ENCODE assay signal across 8 mouse cellular contexts in the genomic region with DNA sequence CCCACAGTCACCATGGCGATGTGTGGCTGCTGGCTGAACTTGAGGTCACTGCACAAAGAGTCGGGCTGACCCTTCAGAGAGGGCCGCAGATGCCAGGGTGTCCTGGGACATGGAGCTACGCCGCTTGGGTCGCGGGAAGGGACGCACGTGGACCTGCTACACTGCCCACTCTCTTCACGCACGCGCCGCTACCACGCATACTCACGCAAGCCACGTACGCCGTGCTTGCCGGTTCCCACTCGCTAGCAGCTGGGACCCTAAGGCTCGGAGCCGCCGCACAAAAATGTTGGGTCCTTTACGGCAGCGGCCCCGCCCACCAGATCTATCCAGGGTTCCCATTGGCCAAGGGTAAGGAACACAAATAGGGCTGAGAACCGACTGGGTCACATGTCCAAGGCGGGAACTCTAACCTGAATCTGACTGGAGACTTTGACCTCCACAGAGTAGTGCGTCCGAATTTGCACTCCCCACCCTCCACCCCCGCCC. TPM values are rescaled to one million over a fixed set of nuclear protein-coding genes. Genes with fewer than 3 reads are reported as not detected.
DNase-seq lines count a peak whose midpoint lies in the region; ATAC-seq and TF ChIP-seq lines count a peak whose summit lies in the region.

A gene (minus strand): TSS at position 288 of the 486 bp plus-strand sequence.

- TF ChIP-seq CTCF in layer of hippocampus, adult 2 months (conservative IDR thresholded peaks at IDR 0.05) = no peak
- TF ChIP-seq CTCF in lung, embryonic 14.5 days (IDR thresholded peaks at IDR 0.05; ENCODE audit: low read depth) = no peak

- WGBS in forebrain, embryonic 16.5 days = 0% methylated on average over 31 of the region's 31 CpGs
- WGBS in lung, embryonic 14.5 days = 0% methylated on average over 31 of the region's 31 CpGs

- H3K9ac ChIP-seq in ES-E14 (ENCODE audit: insufficient read depth, low read depth, low read length, poor library complexity, severe bottlenecking) = peak within 1 kb of the TSS; percentile 70
- peak within 1 kb of the TSS; percentile 73 for H3K9ac ChIP-seq in forebrain, embryonic 16.5 days (replicated peaks; ENCODE audit: low read depth, low read length)
- H3K9ac ChIP-seq in lung, embryonic 14.5 days = peak within 1 kb of the TSS; percentile 38

- no peaks in the 10 kb centered on the region for H3K27me3 ChIP-seq in forebrain, embryonic 16.5 days (replicated peaks; ENCODE audit: control insufficient read depth, insufficient read depth, low read length)
- H3K27me3 ChIP-seq in lung, embryonic 14.5 days (ENCODE audit: insufficient read depth, low read length) = no peaks in the 10 kb centered on the region

- ATAC-seq in forebrain, embryonic 16.5 days = peak; percentile 95
- ATAC-seq in lung, embryonic 14.5 days (ENCODE audit: insufficient read depth) = peak; percentile 90

- H3K36me3 ChIP-seq in ES-E14 (ENCODE audit: control insufficient read depth, insufficient read depth, low read length, poor library complexity, severe bottlenecking) = peaks cover 4% of the 10 kb centered on the region; the same call in 1 of the 2 replicates
- H3K36me3 ChIP-seq in forebrain, embryonic 16.5 days (ENCODE audit: control insufficient read depth, insufficient read depth) = peaks cover 23% of the 10 kb centered on the region
- peaks cover 42% of the 10 kb centered on the region for H3K36me3 ChIP-seq in lung, embryonic 14.5 days (ENCODE audit: insufficient read depth)

- H3K27ac ChIP-seq in ES-E14 (ENCODE audit: insufficient read depth, low read depth, low read length, poor library complexity, severe bottlenecking) = no peak within 1 kb of the TSS
- peak within 1 kb of the TSS; percentile 21 for H3K27ac ChIP-seq in forebrain, embryonic 16.5 days (ENCODE audit: low read length)
- peak within 1 kb of the TSS; percentile 82 for H3K27ac ChIP-seq in layer of hippocampus, adult 2 months
- peak within 1 kb of the TSS; percentile 3; the same call in 1 of the 2 replicates for H3K27ac ChIP-seq in lung, embryonic 14.5 days (ENCODE audit: low read depth)

- peak; percentile 89 for DNase-seq in ES-E14 (ENCODE audit: low read depth, low spot score)
- DNase-seq in cerebellum, adult 11-12 months = peak; percentile 89
- peak; percentile 83 to 86 for DNase-seq in heart, postnatal 36 days
- DNase-seq in layer of hippocampus, adult 2 months (ENCODE audit: low spot score in 2 of 2) = peak; percentile 86 to 94
- DNase-seq in lung, embryonic 14.5 days = peak; percentile 94
- DNase-seq in ovary, adult 18-20 months (ENCODE audit: low spot score) = peak; percentile 80
- peak; percentile 90 for DNase-seq in thymus, postnatal 0 days (ENCODE audit: low spot score)

- intact Hi-C loops in heart, postnatal 36 days (cut with DNase I) = loop anchor here (5.0 kb wide), 1 partner anchor 72 kb away; no protein-coding TSS in a partner anchor

- in situ Hi-C loops in ES-E14 (cut with MboI; ENCODE audit: low sequenced_read_pairs in 2 of 2, unreplicated experiment in 2 of 2) = no loop called here

- H3K9me3 ChIP-seq in ES-E14 (ENCODE audit: control insufficient read depth, insufficient read depth, low read depth, low read length) = no peaks in the 10 kb centered on the region
- H3K9me3 ChIP-seq in forebrain, embryonic 16.5 days (ENCODE audit: control insufficient read depth, low read length) = no peaks in the 10 kb centered on the region
- no peaks in the 10 kb centered on the region for H3K9me3 ChIP-seq in lung, embryonic 14.5 days (ENCODE audit: low read depth, low read length)

- H3K4me1 ChIP-seq in ES-E14 (ENCODE audit: control insufficient read depth in 2 of 2, insufficient read depth in 2 of 2, low read length in 2 of 2, poor library complexity in 1 of 2) = peaks cover 4 to 5% of the 10 kb centered on the region in 2 experiments; a peak in 2 of 4 replicates
- H3K4me1 ChIP-seq in forebrain, embryonic 16.5 days (replicated peaks; ENCODE audit: control insufficient read depth, insufficient read depth, low read length) = peaks cover 21% of the 10 kb centered on the region
- H3K4me1 ChIP-seq in lung, embryonic 14.5 days (ENCODE audit: insufficient read depth) = no peaks in the 10 kb centered on the region

- peak within 1 kb of the TSS; percentile 99 for H3K4me2 ChIP-seq in forebrain, embryonic 16.5 days (ENCODE audit: low read length)
- peak within 1 kb of the TSS; percentile 75 for H3K4me2 ChIP-seq in lung, embryonic 14.5 days

- H3K4me3 ChIP-seq in ES-E14 (ENCODE audit: insufficient read depth in 1 of 2, low read depth in 1 of 2, low read length in 2 of 2, poor library complexity in 1 of 2, severe bottlenecking in 1 of 2) = peak within 1 kb of the TSS; percentile 81 to 82
- H3K4me3 ChIP-seq in forebrain, embryonic 16.5 days (replicated peaks; ENCODE audit: low read length) = peak within 1 kb of the TSS; percentile 53
- peak within 1 kb of the TSS; percentile 77 for H3K4me3 ChIP-seq in layer of hippocampus, adult 2 months
- peak within 1 kb of the TSS; percentile 50 for H3K4me3 ChIP-seq in lung, embryonic 14.5 days (ENCODE audit: low read depth, low read length)

TF ChIP-seq in ES-E14, 5 proteins besides CTCF, POLR2A, EP300 and RAD21:
- TF ChIP-seq ZC3H11A (IDR thresholded peaks at IDR 0.05; ENCODE audit: borderline replicate concordance, low read depth, low read length) (no peak), CHD2 (IDR thresholded peaks at IDR 0.05; ENCODE audit: low read depth, low read length) (no peak), MAFK (IDR thresholded peaks at IDR 0.05; ENCODE audit: insufficient read depth, low read depth, low read length) (no peak), ZNF384 (IDR thresholded peaks at IDR 0.05; ENCODE audit: low read depth, low read length) (no peak), HCFC1 (IDR thresholded peaks at IDR 0.05; ENCODE audit: borderline replicate concordance, insufficient read depth, low read length) (no peak)

RNA-seq across cellular contexts. Expression of the gene that starts here (rescaled TPM):
- total RNA-seq in ES-E14 (2012; rRNA removed) = 41.0 and 54.3 TPM in 2 replicates
- 44.0 and 51.9 TPM in 2 replicates for polyA plus RNA-seq in forebrain, embryonic 16.5 days (2015; fragmentation: Nextera tagmentation; extraction: Ambion mirVana)
- 10 to 100 TPM; 28.8 to 30.4 TPM for total RNA-seq in heart, postnatal 36 days (2021)
- 10 to 100 TPM; 26.9 to 31.4 TPM for total RNA-seq in layer of hippocampus, adult 2 months (2021)
- 15.4 and 16.8 TPM in 2 replicates for polyA plus RNA-seq in lung, embryonic 14.5 days (2014; fragmentation: Nextera tagmentation; extraction: Ambion mirVana)
- polyA plus RNA-seq in thymus, postnatal 0 days (2015; fragmentation: Nextera tagmentation; extraction: Ambion mirVana) = 9.4 and 11.4 TPM in 2 replicates
